Mouse (Mus musculus) cerebellum, adult 2 months (tissue): ENCODE measurements around the gene Pdzd2.

Experiments
- CTCF ChIP-seq: fragments of 200-500 bp; IDR thresholded peaks from 2 replicates; pipeline ENCODE4 v1.5.1; 2011; ENCODE audit warnings: low read depth, mild to moderate bottlenecking, control low read depth, low read length, moderate library complexity, borderline replicate concordance; ENCODE audit not compliant: insufficient read depth
- POLR2A ChIP-seq: fragments of 200-500 bp; IDR thresholded peaks from 2 replicates; pipeline ENCODE4 v1.6.1; 2011; ENCODE audit warnings: low read length, control low read depth, borderline replicate concordance; ENCODE audit not compliant: insufficient read depth

- TF ChIP-seq CTCF (no peak), POLR2A (no peak)
Observed at GRCm38 (mm10) chr15:12660320-12660719, 79.4 kb downstream of the Pdzd2 start.
